ENCODE assay signal across 11 mouse cellular contexts in genomic region chr19:35125278-35125677, GRCm38 (mm10).
A peak's percentile ranks its signal among the peaks of the same experiment; 100 is the strongest.
DNase-seq lines count a peak whose midpoint lies in the region; ATAC-seq and TF ChIP-seq lines count a peak whose summit lies in the region.
"Had no signal": no experiment of that assay in that cellular context is flagged by ENCODE, and none has a peak within 500 bp of the region (broad histone marks: within the 10 kb centered on the region; RNA-seq: fewer than 3 reads in every experiment).

No protein-coding gene starts in this region.

- no peak overlapping the region for H3K27ac ChIP-seq in intestine, postnatal 0 days (ENCODE audit: low read depth, low read length)
- no peak overlapping the region for H3K27ac ChIP-seq in intestine, embryonic 16.5 days (ENCODE audit: low read length)

- H3K9me3 ChIP-seq in intestine, postnatal 0 days (ENCODE audit: control insufficient read depth), result no peaks in the 10 kb centered on the region
- H3K9me3 ChIP-seq in intestine, embryonic 16.5 days (ENCODE audit: control insufficient read depth, low read length), result no peaks in the 10 kb centered on the region

- peak; percentile 47 for DNase-seq in CD4-positive, CD25-positive, alpha-beta regulatory T cell, adult 2 months (ENCODE audit: low read depth, low spot score)
- peak; percentile 25 for DNase-seq in ZHBTc4 (ENCODE audit: low read depth, low spot score)
- no peak for DNase-seq in cerebellum, postnatal 25 days
- DNase-seq in kidney, adult 8-10 months, result no peak
- no peak for DNase-seq in cerebellum, postnatal 4 days (ENCODE audit: low spot score in 2 of 2)
- DNase-seq: adrenal gland, postnatal 25 days; kidney, adult 11 months; lung, adult 18-20 months had no signal

- H3K36me3 ChIP-seq in intestine, postnatal 0 days (ENCODE audit: control insufficient read depth, insufficient read depth), result no peaks in the 10 kb centered on the region
- H3K36me3 ChIP-seq in intestine, embryonic 16.5 days (ENCODE audit: control insufficient read depth, insufficient read depth, low read length), result no peaks in the 10 kb centered on the region

- H3K4me2 ChIP-seq in intestine, postnatal 0 days (replicated peaks; ENCODE audit: low read depth), result no peak overlapping the region
- no peak overlapping the region for H3K4me2 ChIP-seq in intestine, embryonic 16.5 days (ENCODE audit: low read depth, low read length)

- no peaks in the 10 kb centered on the region for H3K27me3 ChIP-seq in intestine, postnatal 0 days (replicated peaks; ENCODE audit: control insufficient read depth, insufficient read depth, low read length)
- H3K27me3 ChIP-seq in intestine, embryonic 16.5 days (replicated peaks; ENCODE audit: control insufficient read depth, insufficient read depth, low read length), result no peaks in the 10 kb centered on the region

- WGBS in intestine, postnatal 0 days, result 15% methylated on average over 4 of the region's 4 CpGs
- 17% methylated on average over 4 of the region's 4 CpGs for WGBS in intestine, embryonic 16.5 days

- no peak overlapping the region for H3K9ac ChIP-seq in intestine, postnatal 0 days (ENCODE audit: low read depth, low read length)
- H3K9ac ChIP-seq in intestine, embryonic 16.5 days (ENCODE audit: low read depth, low read length), result no peak overlapping the region

- no peaks in the 10 kb centered on the region for H3K4me1 ChIP-seq in intestine, postnatal 0 days (replicated peaks; ENCODE audit: control insufficient read depth, insufficient read depth, low read length)
- H3K4me1 ChIP-seq in intestine, embryonic 16.5 days (ENCODE audit: control insufficient read depth, insufficient read depth, low read length), result no peaks in the 10 kb centered on the region

- no peak overlapping the region for H3K4me3 ChIP-seq in intestine, postnatal 0 days (ENCODE audit: low read depth, low read length)
- H3K4me3 ChIP-seq in intestine, embryonic 16.5 days (ENCODE audit: low read length), result no peak overlapping the region

- ATAC-seq in intestine, postnatal 0 days, result no peak
- no peak for ATAC-seq in intestine, embryonic 16.5 days
- ATAC-seq in megakaryocyte, adult 5-6 weeks (ENCODE audit: poor library complexity, severe bottlenecking), result 0 out of 2 replicates have a peak, but pooled peaks have one; percentile 38

- peak; percentile 64 for TF ChIP-seq CTCF in intestine, postnatal 0 days (IDR thresholded peaks at IDR 0.05; ENCODE audit: low read depth)

Comparison
In these comparisons a context has a peak if more than half of its experiments do, and no peak if none do; other contexts are left out.
1. DNase-seq: peak in CD4-positive, CD25-positive, alpha-beta regulatory T cell, adult 2 months (single experiment) and ZHBTc4 (single experiment); none in cerebellum, postnatal 25 days (0 of 2), kidney, adult 8-10 months (0 of 2) and cerebellum, postnatal 4 days (0 of 2).